Mouse (Mus musculus): ENCODE data around the gene Gm20695. TPM values are rescaled to one million over a fixed set of nuclear protein-coding genes. Genes with fewer than 3 reads are reported as not detected.

Gm20695 gene
- polyA plus RNA-seq, 1 experiment from 2014 or later, result 2.6 TPM

GRCm38 (mm10) chr16:3959261-3959660, 74.8 kb downstream of the Gm20695 start:
- H3K4me2 ChIP-seq, result no peak overlapping the region
- no peaks in the 10 kb centered on the region for H3K9me3 ChIP-seq (replicated peaks)
- ATAC-seq (replicated peaks; ENCODE audit: low FRiP score), result no peak
- WGBS, result 61% methylated on average over 2 of the region's 2 CpGs
- no peaks in the 10 kb centered on the region for H3K4me1 ChIP-seq
- H3K36me3 ChIP-seq, result no peaks in the 10 kb centered on the region
- no peak overlapping the region for H3K9ac ChIP-seq
- no peak overlapping the region for H3K4me3 ChIP-seq (replicated peaks)
- no peak overlapping the region for H3K27ac ChIP-seq
- H3K27me3 ChIP-seq, result no peaks in the 10 kb centered on the region

- Histone ChIP-seq H3K4me1 (no peaks in the 10 kb centered on the region), H3K36me3 (no peaks in the 10 kb centered on the region), H3K27ac (no peak overlapping the region), H3K27me3 (no peaks in the 10 kb centered on the region), H3K4me2 (no peak overlapping the region), H3K4me3 (replicated peaks) (no peak overlapping the region), H3K9me3 (replicated peaks) (no peaks in the 10 kb centered on the region), H3K9ac (no peak overlapping the region)
- 67% methylated on average over 10 of the region's 10 CpGs for WGBS
- ATAC-seq (replicated peaks; ENCODE audit: low FRiP score), result peak; percentile 36; the same call in 1 of the 2 replicates
These were observed 80.5 kb downstream of the Gm20695 start for GRCm38 (mm10) chr16:3964990-3965389.

DNA sequence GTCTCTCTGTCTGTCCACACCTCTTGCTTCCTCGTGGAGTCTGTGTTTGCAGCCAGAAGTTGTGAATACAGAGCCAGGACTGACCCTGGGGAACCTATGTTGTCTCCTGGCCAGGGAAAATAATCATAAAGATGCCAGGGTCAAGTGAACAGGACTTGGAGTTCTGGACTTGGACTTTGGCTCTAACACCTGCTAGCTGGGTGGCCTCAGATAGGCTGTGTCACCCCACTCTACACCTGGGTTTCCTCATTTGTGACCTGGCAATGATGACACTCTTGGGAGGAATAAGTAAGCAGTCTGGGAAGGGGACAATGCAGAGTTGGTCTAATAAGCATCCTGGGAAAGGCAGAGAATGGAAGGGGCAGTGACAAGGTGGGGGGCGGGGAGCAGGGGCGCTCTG, 81.1 kb downstream of the Gm20695 start:
- no peak for ATAC-seq (replicated peaks; ENCODE audit: low FRiP score)
- no peaks in the 10 kb centered on the region for H3K27me3 ChIP-seq

More for the DNA sequence above, 81.1 kb downstream of the Gm20695 start:
- H3K36me3 ChIP-seq, result no peaks in the 10 kb centered on the region
- H3K9me3 ChIP-seq (replicated peaks), result no peaks in the 10 kb centered on the region
- H3K4me1 ChIP-seq, result no peaks in the 10 kb centered on the region
- no peak overlapping the region for H3K9ac ChIP-seq
- no peak overlapping the region for H3K4me3 ChIP-seq (replicated peaks)
- no peak overlapping the region for H3K27ac ChIP-seq
- H3K4me2 ChIP-seq, result no peak overlapping the region
- WGBS, result 82% methylated on average over 3 of the region's 3 CpGs

Small RNA genes within 50 kb of the gene (microRNA-seq; reads per million reads assigned to microRNA genes)
- gene Gm23493, result not detected

Other genes with a start within 250 kb of the Gm20695 start
- gene Mefv, start 166.6 kb upstream of the Gm20695 start, polyA plus RNA-seq (2015; fragmentation: Nextera tagmentation; extraction: Ambion mirVana), result 0.06 TPM in 2 replicates
- 49.3 and 49.6 TPM in 2 replicates for gene Zfp263, start 140.6 kb upstream of the Gm20695 start, polyA plus RNA-seq (2015; fragmentation: Nextera tagmentation; extraction: Ambion mirVana)
- not detected in 2 replicates for gene Olfr15, start 53.8 kb upstream of the Gm20695 start, polyA plus RNA-seq (2015; fragmentation: Nextera tagmentation; extraction: Ambion mirVana)
- 1.4 and 1.7 TPM in 2 replicates for gene Zfp174, start 37.4 kb upstream of the Gm20695 start, polyA plus RNA-seq (2015; fragmentation: Nextera tagmentation; extraction: Ambion mirVana)
- 46.4 and 48.3 TPM in 2 replicates for gene Naa60, start 12.3 kb upstream of the Gm20695 start, polyA plus RNA-seq (2015; fragmentation: Nextera tagmentation; extraction: Ambion mirVana)
- 5.4 and 6.1 TPM in 2 replicates for gene Zfp597, start 87 bp upstream of the Gm20695 start, polyA plus RNA-seq (2015; fragmentation: Nextera tagmentation; extraction: Ambion mirVana)
- 7.9 and 10.1 TPM in 2 replicates for gene 1700037C18Rik, start 24.0 kb downstream of the Gm20695 start, polyA plus RNA-seq (2015; fragmentation: Nextera tagmentation; extraction: Ambion mirVana)
- gene Cluap1, start 24.2 kb downstream of the Gm20695 start, polyA plus RNA-seq (2015; fragmentation: Nextera tagmentation; extraction: Ambion mirVana), result 26.3 and 29.9 TPM in 2 replicates
- gene Nlrc3, start 92.0 kb downstream of the Gm20695 start, polyA plus RNA-seq (2015; fragmentation: Nextera tagmentation; extraction: Ambion mirVana), result 2.3 and 2.5 TPM in 2 replicates
- 21.1 and 21.3 TPM in 2 replicates for gene Slx4, start 119.1 kb downstream of the Gm20695 start, polyA plus RNA-seq (2015; fragmentation: Nextera tagmentation; extraction: Ambion mirVana)
- gene Dnase1, start 152.3 kb downstream of the Gm20695 start, polyA plus RNA-seq (2015; fragmentation: Nextera tagmentation; extraction: Ambion mirVana), result 6.3 and 6.5 TPM in 2 replicates
- 105 and 110 TPM in 2 replicates for gene Trap1, start 193.2 kb downstream of the Gm20695 start, polyA plus RNA-seq (2015; fragmentation: Nextera tagmentation; extraction: Ambion mirVana)